Mouse (Mus musculus) cerebellum, postnatal 25 days (tissue): ENCODE data around the gene Slc25a23.
A peak's percentile ranks its signal among the peaks of the same experiment; 100 is the strongest.
"Not testable (repeated sequence)": the region's sequence is repeated elsewhere in the genome, so short reads cannot be mapped to it uniquely, and the experiment has no call there.

Experiments
- DNase-seq, 2 experiments: peaks; one replicate each; pipeline ENCODE4 v3.0.0; 2021; ENCODE audit warnings: mixed read lengths in 2 of 2

The Slc25a23 gene

DNA sequence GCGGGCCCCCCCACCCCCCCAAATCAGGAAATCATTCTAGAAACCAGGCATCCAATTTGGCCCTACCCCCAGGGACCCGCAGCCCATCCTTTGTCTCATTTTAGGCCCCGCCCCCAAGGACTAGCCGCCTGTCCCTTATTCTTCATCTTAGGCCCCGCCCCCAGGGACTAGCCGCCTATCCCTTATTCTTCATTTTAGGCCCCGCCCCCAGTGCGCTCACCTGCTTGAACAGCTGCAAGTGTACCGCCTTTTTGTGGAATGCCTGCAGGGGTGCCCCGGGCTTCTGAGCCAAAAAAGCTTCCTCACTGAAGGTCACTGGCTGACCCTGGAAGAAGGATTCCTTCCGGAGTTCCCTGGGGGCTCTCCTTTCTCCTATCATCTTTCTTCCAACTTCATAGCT lies 11.0 kb upstream of the Slc25a23 start:
- DNase-seq: no peak

DNA sequence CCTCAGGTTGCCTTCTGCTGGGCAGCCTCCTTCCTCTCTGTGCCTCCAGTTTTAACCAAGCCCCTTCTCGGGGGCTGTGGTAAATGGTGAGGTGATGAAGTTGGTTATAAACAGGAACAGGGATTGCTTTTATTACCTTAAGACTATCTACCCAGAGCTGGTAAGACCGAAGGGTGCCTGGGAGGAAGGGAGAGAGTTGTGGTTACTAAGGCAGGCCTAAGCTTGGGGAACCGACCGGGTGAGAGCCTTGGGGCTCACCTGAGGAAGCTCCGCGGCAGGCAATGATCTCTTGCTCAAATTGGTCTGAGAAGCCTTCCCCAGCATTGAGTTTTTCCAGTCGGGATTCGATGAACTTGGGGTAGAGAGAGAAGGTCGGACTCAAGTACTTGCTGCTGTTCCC lies 10.6 kb upstream of the Slc25a23 start:
- DNase-seq: no peak

DNA sequence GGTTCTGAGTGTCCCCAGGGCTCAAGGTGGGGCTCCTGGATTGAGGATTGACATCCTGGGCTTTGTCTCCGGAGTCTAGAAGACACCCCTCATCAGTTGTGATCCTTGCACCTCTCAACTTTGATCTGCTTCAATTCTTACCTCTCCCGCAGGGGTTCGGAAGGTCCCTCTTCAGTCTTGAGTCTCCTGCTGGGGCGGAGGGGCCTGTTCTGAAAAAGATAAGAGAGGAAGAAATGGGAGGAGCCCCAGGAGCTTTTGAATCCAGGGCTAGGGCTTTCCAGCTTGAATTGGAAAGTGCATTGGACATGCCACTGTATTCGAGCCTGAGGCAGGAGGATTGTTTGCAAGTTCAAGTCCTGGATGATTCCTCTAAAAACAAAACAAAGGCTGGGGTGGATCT lies 7.2 kb upstream of the Slc25a23 start:
- DNase-seq: no peak

DNA sequence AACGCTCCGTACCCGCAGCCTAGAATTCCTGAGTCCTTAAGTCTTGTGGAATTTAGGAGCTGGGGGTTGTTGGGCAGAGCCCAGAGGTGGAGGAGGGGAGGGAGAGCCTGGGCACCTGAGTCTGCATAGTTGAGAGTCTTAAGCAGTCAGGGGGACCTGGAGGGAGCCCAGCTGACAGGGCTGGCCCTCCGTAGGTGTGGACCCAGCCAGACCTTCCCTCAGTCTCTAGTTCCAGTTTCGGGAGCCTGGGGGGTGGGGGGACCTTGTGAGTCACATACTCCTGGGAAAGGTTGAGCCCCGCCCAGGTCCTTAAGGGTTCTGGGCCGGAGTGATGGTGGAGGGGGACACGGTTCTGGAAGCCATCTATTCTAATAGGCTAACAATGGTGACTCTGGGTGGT lies 3.4 kb upstream of the Slc25a23 start:
- no peak for DNase-seq

DNA sequence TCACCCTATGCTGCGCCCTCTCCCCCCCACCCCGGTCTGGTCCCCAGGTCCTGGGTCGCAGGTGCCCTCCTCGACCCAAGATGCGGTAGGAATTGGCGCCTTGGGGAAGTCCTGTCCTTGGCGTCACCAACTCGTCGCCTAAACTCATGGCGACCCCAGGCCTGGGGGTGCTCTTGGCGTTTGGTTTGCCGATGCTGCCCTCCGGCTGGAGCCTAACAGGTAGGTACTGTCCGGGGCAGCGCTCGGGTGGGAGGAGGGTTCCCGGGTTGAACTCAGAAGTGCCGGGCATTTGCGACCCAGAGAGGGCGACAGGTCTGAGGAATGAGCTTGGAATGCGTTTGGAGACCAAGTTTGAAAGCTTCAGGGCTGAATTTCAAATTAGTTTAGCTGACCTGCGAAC lies 2.9 kb upstream of the Slc25a23 start:
- DNase-seq: no peak

DNA sequence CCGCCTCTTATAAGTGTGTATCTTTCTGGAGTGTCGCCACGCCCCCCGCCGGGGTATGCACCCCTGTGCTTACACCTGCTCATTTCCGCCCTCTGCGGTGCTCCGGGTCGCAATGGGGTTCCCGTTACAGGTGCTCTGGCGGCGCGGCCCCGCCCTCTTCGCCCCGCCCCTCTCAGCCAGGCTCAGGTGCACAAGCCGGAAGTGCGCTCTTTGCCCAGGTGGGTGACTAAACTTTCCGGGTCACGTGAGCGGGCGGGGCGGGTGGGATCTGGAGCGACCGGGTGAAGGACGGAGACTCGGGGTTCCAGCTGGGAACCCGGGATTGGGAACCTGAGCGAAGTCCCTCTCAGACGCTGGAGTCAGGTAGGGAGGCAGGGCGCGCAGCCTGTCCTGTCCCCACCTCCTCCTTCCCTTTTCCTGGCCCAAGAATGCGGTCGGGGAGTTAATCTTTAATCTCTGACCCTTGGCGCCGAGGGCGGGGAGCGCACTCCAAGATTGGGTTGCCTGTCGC lies 2.4 kb upstream of the Slc25a23 start:
- DNase-seq: peak; percentile 50 to 68

DNA sequence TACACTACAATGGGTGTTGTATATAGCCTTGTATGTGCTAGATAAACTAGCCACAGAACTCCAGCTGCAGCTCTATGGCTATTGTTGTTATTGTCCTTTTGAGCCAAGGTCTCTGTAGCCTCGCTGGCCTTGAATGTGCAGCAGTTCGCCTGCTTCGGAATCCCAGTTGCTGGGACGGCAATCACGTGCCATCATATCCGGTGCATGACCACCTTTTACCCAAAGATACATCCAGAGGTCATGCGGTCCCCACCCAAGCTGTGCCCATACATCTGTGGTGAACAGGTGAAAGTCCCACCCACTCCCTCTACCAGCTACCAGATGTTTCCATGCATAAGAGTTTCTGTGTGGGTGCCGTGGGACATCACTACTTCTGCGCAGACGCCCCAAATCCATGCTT lies 1.4 kb upstream of the Slc25a23 start:
- peak in 1 of 2 experiments; percentile 29 for DNase-seq

DNA sequence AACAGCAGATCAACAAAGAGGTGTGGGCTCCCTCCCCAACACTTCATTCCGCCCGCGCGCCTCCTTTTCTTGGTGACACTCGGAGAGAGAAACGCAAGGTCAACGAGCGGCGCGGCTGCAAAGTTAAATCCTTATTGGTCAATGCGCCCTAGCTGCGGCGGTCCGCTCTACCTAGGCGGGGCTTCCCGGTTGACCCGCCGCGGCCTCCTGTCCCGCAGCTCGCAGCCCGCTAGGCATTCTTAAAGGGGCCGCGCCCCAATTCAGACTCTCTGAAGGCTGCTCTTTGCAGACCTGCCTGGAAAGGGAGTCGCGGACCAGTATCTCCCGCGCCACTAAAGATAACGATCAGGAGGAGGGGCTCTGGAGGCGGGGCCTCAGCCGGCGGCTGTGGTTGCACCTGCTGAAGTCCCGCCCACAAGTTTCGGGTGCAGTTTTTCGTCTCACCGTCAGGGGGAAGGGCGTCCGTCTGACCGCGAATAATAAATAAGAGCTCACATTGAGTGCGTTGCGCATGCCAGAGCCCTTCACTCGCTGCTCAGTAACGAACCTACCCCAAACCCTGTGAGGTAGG lies 653 bp upstream of the Slc25a23 start:
- peak; percentile 98 for DNase-seq

DNA sequence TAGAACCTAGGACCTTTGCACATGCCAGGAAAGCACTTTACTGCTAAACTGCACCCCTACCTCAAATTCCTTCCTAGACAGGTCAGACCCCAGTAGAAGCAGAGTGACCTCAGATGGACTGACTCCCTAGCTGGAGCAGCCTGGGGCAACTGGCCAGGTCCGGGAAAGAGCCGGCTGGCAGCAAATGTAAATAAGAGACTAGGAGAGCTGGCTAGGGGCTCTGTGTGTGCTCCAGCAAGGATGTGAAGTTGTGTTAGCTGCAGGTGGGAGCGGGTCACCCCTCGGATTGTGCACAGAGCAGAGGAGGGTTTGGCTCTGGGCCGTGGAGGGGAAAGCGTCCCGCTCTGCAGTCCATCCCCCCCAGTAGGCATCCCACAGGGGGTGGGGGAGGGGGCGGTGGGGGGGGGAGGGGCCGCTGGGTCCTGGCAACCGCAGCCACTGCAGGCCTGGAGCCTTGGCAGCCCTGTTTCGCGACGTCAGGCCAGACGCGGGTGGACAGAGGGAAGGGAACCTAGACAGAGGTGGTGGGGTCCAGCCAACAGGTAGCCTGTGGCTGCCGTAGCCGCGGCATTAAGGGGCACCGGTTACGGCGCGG lies 675 bp downstream of the Slc25a23 start, which contains the start of gene Crb3:
Gene Crb3 (plus strand): TSS at position 215 of the 595 bp plus-strand sequence.
- DNase-seq: peak; percentile 66 to 74

DNA sequence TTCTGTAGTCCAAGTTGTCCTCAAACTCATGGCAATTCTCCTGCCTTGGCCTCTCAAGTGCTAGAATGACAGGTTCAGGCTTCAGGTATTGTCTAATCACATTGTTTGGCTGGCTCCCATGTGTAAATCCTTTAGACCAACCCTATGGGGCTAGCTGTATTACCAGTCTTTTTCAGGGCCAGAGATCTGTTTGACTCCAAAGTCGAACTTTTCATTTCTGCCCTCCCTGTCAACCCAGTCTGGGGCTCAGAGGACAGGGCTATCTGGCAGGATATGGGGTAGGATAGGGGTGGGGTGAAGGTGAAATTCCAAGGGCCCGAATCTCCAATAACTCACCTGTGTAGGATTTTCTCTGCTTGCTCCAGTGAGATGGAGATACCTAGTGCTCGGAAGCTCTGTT lies 3.4 kb downstream of the Slc25a23 start:
- no peak for DNase-seq

DNA sequence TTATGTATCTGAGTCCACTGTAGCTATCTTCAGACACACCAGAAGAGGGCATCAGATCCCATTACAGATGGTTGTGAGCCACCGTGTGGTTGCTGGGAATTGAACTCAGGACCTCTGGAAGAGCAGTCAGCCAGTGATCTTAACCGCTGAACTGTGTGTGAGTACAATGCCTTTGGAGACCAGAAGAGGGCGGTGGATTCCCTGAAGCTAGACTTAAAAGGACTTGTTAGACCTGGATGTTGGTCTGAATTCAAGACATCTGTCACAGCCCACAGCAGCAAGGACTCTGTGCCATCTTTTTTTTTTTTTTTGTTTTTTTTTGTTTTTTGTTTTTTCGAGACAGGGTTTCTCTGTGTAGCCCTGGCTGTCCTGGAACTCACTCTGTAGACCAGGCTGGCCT lies 8.0 kb downstream of the Slc25a23 start:
- DNase-seq: not testable (repeated sequence)

DNA sequence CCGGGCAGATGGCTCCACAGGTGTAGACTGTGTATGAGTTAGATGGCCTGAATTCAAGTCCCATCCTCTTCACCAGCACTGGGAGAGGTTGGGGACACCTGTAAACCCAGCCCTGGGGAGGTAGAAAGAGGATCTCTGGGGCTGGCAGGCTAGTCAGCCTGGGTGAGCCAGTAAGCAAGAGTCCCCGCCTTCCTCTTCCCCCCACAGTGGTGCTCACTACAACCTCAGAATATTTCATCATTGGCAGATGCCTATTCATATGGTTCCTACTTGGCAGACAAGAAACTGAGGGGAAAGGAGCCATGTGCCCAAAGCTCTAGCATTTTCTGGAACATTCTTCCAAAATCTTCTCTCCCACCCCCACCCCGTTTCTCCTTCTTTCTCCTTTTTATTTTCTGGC lies 10.8 kb downstream of the Slc25a23 start:
- DNase-seq: no peak

DNA sequence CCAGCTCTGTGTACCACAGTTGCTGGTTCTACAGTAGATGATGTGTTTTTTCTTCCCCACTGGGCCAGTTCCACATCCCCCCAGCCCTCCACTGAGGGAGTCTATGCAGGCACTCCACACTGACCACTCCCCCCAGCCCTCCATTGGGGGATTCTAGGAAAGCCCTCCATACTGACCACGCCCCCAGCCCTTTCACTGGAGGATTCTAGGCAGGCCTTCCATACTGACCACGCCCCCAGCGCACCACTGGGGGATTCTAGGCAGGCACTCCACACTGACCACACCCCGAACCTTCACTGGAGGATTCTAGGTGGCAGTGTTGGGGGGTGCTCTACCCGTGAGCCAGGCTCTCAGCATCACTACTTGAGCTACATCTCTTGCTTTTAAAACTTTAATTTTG lies 12.3 kb downstream of the Slc25a23 start:
- peak in 1 of 2 experiments; percentile 27 for DNase-seq

DNA sequence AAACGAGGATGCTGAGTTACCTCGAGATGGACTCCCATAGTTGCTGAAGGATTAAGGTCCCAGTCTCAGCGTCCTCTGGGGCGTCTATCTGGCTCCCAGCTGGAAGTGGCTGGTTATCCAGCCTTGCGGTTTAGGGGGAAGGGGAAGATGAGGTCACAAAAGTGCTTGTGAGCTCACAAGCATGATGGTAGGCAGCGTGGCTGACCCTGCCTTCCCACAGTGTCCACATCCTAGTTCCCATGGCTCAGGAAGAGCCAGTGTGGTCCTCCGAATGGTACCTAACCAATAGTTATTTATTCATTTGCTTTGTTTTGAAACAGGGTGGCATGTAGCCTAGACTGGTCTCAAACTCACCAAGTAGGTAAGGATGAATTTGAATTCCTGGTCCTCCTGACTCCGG lies 18.1 kb downstream of the Slc25a23 start, which contains the start of gene Slc25a41:
Gene Slc25a41 (minus strand): TSS at position 101 of the 400 bp plus-strand sequence.
- no peak for DNase-seq

DNA sequence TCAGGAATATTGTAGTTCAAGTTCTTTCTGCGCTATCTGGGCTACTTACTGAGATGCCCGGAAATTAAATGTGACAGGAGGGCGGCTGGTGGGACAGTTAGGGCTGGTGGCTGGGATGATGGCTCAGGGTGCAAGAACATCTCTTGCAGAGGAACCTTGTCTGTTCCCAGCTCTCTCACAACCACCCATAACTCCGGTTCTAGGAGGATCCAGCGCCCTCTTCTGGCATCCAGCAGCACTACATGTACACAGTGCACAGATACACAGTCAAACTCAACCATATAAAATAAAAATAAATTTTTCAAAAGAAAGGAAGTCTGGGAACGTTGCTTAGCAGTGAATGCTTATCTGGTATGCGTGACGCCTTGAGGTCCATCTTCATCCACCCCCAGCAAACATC lies 20.7 kb downstream of the Slc25a23 start:
- DNase-seq: no peak

DNA sequence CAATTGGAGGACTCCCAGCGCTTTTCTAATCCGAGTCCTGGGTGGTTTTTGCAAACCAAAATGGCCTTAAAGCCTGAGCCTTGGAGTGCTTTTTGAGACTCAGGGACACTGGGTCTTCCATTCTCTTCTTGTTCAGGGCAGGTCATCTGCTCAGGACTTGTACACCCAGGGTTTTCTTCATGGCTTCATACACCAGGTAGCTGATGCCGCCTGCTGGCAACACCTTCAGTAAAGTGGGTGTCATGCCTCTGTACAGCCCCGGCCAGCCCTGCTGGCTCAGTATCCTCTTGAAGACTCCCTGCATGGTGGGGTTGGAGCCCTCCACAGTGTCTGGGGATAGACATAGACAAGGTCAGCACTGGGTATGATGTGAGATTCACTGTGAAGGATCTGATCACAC lies 26.8 kb downstream of the Slc25a23 start:
- no peak for DNase-seq

DNA sequence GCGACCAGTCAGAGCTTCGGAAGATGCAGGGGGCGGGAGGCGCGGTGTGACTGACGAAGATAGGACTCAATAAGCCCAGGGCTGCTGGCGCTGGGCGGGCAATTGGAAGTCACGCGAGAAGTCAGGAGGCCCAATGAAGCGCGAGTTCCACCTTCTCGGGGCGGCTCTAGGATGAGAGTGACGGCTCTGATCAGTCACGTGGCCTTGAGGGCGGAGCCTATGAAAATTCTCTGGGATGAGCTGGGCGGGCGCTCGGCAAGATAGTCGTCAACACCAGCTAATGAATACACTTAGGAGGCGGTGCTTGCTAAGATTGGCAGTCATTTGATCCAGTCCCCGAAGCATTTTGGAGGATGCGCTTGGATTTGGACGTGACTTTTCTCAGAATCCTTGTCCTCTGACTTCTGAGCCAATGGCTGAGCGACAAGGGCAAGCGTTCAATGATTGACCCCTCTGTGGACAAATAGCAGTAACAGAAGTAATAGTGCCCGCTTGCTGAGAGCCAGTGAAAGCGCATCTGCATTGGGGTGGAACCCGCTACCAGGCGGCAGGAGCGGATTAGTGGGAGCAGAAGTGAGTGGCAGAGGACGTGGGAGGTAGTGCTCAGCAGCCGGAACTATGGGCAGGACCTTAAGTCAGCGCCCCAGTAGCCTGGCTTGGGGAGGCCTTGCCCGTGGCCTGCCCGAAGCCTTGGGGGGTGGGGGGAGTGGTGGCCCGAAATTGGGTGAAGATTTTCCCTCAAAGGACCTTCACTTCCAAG lies 27.8 kb downstream of the Slc25a23 start:
- DNase-seq: peak; percentile 98 to 99

DNA sequence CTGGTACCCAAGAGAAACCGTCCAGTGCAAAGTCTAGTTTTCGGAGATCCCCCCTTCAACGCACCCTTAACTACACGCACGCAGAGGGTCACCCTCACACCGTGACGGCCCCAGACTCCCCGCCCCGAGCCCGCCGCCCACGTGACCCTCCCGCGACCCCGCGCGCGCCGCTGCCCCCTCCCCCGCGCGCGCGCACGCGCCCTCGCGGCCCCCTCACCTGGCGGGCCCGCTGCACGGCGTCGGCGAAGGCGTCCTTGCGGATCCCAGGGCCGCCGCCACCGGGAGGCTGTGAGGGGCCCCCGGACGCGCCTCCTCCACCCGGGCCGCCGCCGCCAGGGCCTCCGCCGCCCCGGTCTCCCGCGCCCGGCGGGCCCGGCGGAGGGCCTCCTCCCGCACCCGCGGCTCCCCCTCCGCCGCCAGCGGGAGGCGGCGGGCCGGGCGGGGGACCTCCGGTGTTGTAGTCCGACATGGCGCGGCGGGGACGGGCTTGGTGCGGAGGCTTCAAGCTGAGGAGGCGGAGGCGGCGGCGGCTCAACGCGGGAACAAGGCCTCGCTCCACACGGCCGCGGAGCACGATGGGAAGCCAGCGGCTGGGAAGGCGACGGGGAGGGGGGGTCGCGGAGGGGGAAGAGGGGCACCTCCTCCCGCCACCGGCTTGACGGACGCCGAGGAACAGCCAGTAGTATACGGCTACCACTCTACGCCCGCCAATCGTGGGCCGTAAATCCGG lies 28.6 kb downstream of the Slc25a23 start, which contains the start of gene Khsrp:
Gene Khsrp (minus strand): TSS at position 592 of the 730 bp plus-strand sequence.
- DNase-seq: peak in 1 of 2 experiments; percentile 72

DNA sequence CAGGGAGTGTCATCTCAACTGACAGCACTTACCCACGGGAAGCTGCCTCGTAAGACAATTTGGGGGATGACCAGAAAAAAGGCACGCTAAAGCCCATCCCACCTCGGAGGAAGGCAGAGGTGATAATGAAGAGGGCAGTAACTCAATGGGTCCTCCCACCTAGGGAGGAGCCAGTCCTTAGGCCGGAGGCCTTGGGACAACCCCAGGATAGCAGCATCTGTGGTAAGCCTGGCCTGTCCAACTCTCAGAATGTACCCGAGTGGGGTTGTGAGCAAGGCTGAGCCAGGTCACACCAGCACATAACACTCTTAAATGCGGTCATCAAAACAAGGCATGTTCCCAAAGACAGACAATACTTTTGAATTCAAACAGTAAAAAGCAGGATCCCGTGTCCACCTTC lies 30.0 kb downstream of the Slc25a23 start:
- DNase-seq: no peak

DNA sequence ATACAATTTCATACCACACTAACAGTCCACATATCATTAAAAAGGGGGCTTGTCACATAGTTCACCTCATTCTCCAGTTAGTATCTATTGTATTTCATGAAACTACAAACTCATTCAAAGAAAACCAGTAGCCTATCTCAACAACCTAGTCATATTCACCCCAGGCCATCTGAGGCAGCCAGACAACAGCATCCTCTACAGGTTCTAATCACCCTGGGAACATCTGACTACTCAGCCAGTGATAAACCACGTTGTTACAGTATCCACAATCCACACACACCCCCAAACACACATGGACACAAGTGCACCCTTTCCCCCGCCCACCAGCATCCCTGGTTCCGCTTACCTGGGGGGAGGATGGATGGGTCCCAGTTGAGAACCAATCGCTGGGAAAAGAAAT lies 32.2 kb downstream of the Slc25a23 start:
- DNase-seq: no peak

DNA sequence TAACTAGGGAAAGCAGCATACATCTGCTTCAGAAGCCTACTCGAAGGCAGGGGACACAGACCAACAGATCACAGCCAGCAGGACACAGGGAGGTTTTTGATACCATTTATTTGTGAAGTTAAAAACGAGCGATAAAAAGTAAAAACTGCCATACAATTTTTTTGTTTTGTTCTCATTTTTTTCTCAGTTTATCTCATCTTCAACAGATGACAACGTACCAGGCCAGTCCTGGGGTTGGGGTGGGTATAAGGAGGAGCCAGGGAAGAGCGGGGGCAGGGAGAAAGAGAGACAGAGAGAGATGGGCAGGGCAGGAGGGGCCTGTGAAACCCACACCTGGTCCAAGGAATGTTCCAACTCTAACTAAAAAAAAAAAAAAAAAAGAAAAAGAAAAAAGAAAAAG lies 38.7 kb downstream of the Slc25a23 start:
- no peak for DNase-seq

DNA sequence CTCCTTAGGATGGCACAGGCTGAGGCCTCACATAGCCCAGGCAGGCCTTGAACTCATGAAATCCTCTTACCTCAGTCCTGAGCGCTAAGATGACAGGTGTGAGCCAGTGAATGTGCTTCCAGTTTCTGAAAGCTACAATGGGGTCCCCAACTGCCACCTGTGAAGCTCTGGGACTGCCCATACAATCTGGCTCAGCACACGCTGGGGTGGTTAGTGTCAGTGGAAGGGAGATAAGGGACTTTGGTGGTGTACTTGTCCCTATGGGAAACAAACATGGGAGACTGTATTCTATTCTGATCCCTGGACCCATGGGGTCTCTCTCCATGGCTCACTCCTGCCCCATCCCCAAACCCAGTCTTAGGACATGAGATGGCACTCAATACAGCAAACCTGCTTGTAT lies 40.0 kb downstream of the Slc25a23 start:
- no peak for DNase-seq

DNA sequence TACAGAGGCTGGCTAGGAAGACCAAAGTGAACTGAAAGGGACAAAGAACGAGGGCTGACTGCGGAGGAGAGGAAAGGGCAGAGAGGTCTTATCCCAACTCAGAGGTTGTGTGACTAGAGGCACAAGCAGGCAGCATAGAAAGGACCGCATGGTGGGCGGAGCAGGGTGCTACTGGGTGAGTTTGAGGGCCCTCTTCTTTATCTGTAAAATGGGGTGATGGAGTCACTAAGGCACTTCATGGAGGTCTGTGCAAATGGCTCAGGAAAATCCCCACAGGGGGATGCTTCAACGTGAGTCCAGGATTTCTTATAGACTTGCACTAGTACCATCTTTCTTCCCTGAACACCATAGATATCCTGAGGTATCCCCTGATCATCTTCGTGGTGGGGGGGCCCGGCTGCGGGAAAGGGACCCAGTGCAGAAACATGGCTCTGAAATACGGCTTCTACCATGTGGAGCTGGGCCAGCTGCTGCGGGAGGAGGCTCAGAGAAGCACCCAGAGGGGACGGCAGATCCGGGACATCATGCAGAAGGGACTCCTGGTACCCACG lies 47.3 kb downstream of the Slc25a23 start:
- DNase-seq: no peak
